Mouse (Mus musculus): ENCODE measurements at regions not wholly inside any gene's neighbourhood (a gene's known extent, or its start where the extent isn't known, plus 50 kb on each side); places are given as distances from the start of the nearest gene placed in this dataset.

- H3K27ac ChIP-seq (ENCODE audit: low read depth, low read length) = no peak overlapping the region
- 87% methylated on average over 2 of the region's 2 CpGs for WGBS
- no peak overlapping the region for H3K4me2 ChIP-seq (ENCODE audit: low read depth, low read length, poor library complexity, severe bottlenecking)
- H3K4me3 ChIP-seq (ENCODE audit: low read depth, low read length) = no peak overlapping the region
- DNase-seq (ENCODE audit: low spot score) (no peak), ATAC-seq (ENCODE audit: low FRiP score) (no peak)
- H3K9me3 ChIP-seq (ENCODE audit: low read length) = no peaks in the 10 kb centered on the region
- H3K27me3 ChIP-seq (ENCODE audit: insufficient read depth, low read length) = peaks cover 3% of the 10 kb centered on the region; the same call in 1 of the 2 replicates
- TF ChIP-seq CTCF (IDR thresholded peaks at IDR 0.05) = no peak
- H3K9ac ChIP-seq (replicated peaks; ENCODE audit: low read length, poor library complexity, severe bottlenecking) = no peak overlapping the region
- H3K4me1 ChIP-seq (ENCODE audit: insufficient read depth, low read length) = no peaks in the 10 kb centered on the region
- H3K36me3 ChIP-seq (ENCODE audit: insufficient read depth, low read length) = no peaks in the 10 kb centered on the region
These were observed 165.9 kb downstream of the Sptssa start for GRCm38 (mm10) chr12:54490460-54490859.

- Histone ChIP-seq H3K4me2 (ENCODE audit: low read depth, low read length, poor library complexity, severe bottlenecking) (peak overlapping the region; percentile 22; the same call in 1 of the 2 replicates), H3K27me3 (ENCODE audit: insufficient read depth, low read length) (peaks cover 3% of the 10 kb centered on the region; the same call in 1 of the 2 replicates), H3K4me3 (ENCODE audit: low read depth, low read length) (no peak overlapping the region), H3K4me1 (ENCODE audit: insufficient read depth, low read length) (no peaks in the 10 kb centered on the region), H3K9me3 (ENCODE audit: low read length) (no peaks in the 10 kb centered on the region), H3K9ac (replicated peaks; ENCODE audit: low read length, poor library complexity, severe bottlenecking) (no peak overlapping the region), H3K27ac (ENCODE audit: low read depth, low read length) (no peak overlapping the region), H3K36me3 (ENCODE audit: insufficient read depth, low read length) (no peaks in the 10 kb centered on the region)
- 3% methylated on average over 8 of the region's 8 CpGs for WGBS
- peak; percentile 90 for TF ChIP-seq CTCF (IDR thresholded peaks at IDR 0.05)
- ATAC-seq (ENCODE audit: low FRiP score) = no peak
- DNase-seq (ENCODE audit: low spot score) = peak; percentile 84
These were observed 166.7 kb downstream of the Sptssa start for GRCm38 (mm10) chr12:54489675-54490074.

GRCm38 (mm10) chr12:54487689-54488088 lies 168.7 kb downstream of the Sptssa start:
- Histone ChIP-seq H3K36me3 (ENCODE audit: insufficient read depth, low read length) (no peaks in the 10 kb centered on the region), H3K4me3 (ENCODE audit: low read depth, low read length) (no peak overlapping the region), H3K27me3 (ENCODE audit: insufficient read depth, low read length) (peaks cover 3% of the 10 kb centered on the region; the same call in 1 of the 2 replicates), H3K4me2 (ENCODE audit: low read depth, low read length, poor library complexity, severe bottlenecking) (no peak overlapping the region), H3K27ac (ENCODE audit: low read depth, low read length) (no peak overlapping the region), H3K4me1 (ENCODE audit: insufficient read depth, low read length) (no peaks in the 10 kb centered on the region), H3K9ac (replicated peaks; ENCODE audit: low read length, poor library complexity, severe bottlenecking) (no peak overlapping the region), H3K9me3 (ENCODE audit: low read length) (no peaks in the 10 kb centered on the region)
- TF ChIP-seq CTCF (IDR thresholded peaks at IDR 0.05) = no peak
- no peak for DNase-seq (ENCODE audit: low spot score)
- no peak for ATAC-seq (ENCODE audit: low FRiP score)
- WGBS = 90% methylated on average over 4 of the region's 4 CpGs

- Histone ChIP-seq H3K4me2 (ENCODE audit: low read depth, low read length, poor library complexity, severe bottlenecking) (no peak overlapping the region), H3K4me1 (ENCODE audit: insufficient read depth, low read length) (no peaks in the 10 kb centered on the region), H3K36me3 (ENCODE audit: insufficient read depth, low read length) (no peaks in the 10 kb centered on the region), H3K9me3 (ENCODE audit: low read length) (no peaks in the 10 kb centered on the region), H3K27me3 (ENCODE audit: insufficient read depth, low read length) (no peaks in the 10 kb centered on the region), H3K27ac (ENCODE audit: low read depth, low read length) (no peak overlapping the region), H3K4me3 (ENCODE audit: low read depth, low read length) (no peak overlapping the region), H3K9ac (replicated peaks; ENCODE audit: low read length, poor library complexity, severe bottlenecking) (no peak overlapping the region)
- ATAC-seq (ENCODE audit: low FRiP score) (no peak), DNase-seq (ENCODE audit: low spot score) (no peak)
- TF ChIP-seq CTCF (IDR thresholded peaks at IDR 0.05) = no peak
- WGBS = 75% methylated on average over 4 of the region's 4 CpGs
These were observed 174.4 kb downstream of the Sptssa start for GRCm38 (mm10) chr12:54482020-54482419.

DNA sequence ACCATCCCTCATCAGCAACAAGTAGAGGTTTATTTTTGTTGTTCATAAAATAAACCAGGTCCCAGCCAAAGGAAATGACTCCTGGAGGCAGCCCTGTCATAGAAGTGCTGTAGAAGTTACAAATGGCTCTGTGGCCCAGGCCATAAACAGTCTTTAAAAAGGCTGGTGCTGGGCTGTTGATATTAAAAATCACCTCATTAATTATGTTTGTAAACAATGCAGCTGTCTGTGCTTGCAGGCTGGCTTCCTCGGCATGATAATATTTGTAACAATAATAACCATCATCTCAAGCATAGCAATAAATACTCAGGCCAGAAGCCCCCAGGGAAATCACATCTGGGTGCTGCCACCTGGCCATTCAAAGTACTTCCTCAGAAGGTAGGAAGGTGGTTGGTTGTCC lies 176.5 kb downstream of the Sptssa start:
- 69% methylated on average over 1 of the region's 1 CpGs for WGBS
- H3K9ac ChIP-seq (replicated peaks; ENCODE audit: low read length, poor library complexity, severe bottlenecking) = no peak overlapping the region

DNA sequence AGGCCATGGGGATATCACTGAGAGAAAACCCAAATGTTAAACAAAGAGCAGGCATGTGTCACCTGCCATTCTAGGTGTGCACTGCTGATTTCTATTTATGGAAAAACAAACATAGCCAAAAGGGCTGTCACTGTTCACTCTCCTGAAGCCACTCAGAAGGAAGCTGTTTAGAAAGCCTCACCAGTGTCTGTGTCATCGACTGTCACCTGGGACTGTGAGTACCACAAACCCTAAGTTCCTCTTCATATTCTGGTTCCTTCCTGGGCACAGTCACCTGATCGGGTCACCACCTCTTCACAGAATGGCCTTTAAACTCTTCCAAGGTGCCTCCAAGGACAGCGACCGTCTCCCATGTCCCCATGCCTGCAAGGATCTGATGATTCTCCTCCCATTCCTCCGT lies 183.5 kb downstream of the Sptssa start:
- Histone ChIP-seq H3K9me3 (ENCODE audit: low read length) (no peaks in the 10 kb centered on the region), H3K36me3 (ENCODE audit: insufficient read depth, low read length) (no peaks in the 10 kb centered on the region), H3K9ac (replicated peaks; ENCODE audit: low read length, poor library complexity, severe bottlenecking) (no peak overlapping the region), H3K4me1 (ENCODE audit: insufficient read depth, low read length) (no peaks in the 10 kb centered on the region), H3K4me2 (ENCODE audit: low read depth, low read length, poor library complexity, severe bottlenecking) (no peak overlapping the region), H3K27me3 (ENCODE audit: insufficient read depth, low read length) (no peaks in the 10 kb centered on the region), H3K4me3 (ENCODE audit: low read depth, low read length) (no peak overlapping the region), H3K27ac (ENCODE audit: low read depth, low read length) (no peak overlapping the region)
- ATAC-seq (ENCODE audit: low FRiP score) (no peak), DNase-seq (ENCODE audit: low spot score) (no peak)
- TF ChIP-seq CTCF (IDR thresholded peaks at IDR 0.05) = no peak
- WGBS = 86% methylated on average over 5 of the region's 5 CpGs

More for the DNA sequence above, 176.5 kb downstream of the Sptssa start:
- ATAC-seq (ENCODE audit: low FRiP score) (no peak), DNase-seq (ENCODE audit: low spot score) (no peak)
- no peak overlapping the region for H3K4me2 ChIP-seq (ENCODE audit: low read depth, low read length, poor library complexity, severe bottlenecking)
- H3K4me3 ChIP-seq (ENCODE audit: low read depth, low read length) = no peak overlapping the region
- H3K9me3 ChIP-seq (ENCODE audit: low read length) = no peaks in the 10 kb centered on the region
- H3K27ac ChIP-seq (ENCODE audit: low read depth, low read length) = no peak overlapping the region
- H3K27me3 ChIP-seq (ENCODE audit: insufficient read depth, low read length) = no peaks in the 10 kb centered on the region
- no peaks in the 10 kb centered on the region for H3K4me1 ChIP-seq (ENCODE audit: insufficient read depth, low read length)
- TF ChIP-seq CTCF (IDR thresholded peaks at IDR 0.05) = no peak
- no peaks in the 10 kb centered on the region for H3K36me3 ChIP-seq (ENCODE audit: insufficient read depth, low read length)
